25 mouse cellular contexts compared by ENCODE assay signal in the genomic region with DNA sequence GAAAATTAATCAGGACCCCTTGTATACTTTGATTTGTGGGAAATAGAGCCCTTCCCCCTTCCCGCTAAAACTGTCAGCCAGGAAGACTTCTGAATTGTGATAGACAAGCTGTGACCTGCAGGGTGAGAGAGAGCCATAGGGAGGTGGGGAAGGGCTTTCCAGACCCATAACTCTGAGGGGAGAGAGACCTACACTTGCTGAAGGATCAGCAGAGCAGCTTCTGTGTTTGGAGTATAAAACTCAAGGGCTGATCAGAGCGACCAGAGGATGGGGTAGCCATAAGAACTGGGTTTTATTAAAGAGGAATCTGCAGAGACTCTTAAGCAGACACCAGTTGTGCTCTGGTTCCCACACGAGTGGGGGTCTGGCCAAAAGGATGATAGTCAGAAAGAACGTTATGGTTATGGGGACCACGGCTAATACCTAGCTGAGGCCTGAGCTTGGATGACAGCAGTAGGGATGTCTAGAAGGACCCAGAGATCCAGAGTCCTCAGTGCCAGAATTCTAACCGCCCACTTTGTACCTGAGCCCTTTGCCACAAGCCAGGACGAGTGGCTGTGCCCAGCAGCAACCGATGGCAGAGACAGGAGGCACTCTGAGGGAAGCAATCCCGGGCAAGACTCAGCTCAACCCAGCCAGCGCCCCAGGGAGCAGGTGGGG. TPM values are rescaled to one million over a fixed set of nuclear protein-coding genes. Genes with fewer than 3 reads are reported as not detected.
DNase-seq lines count a peak whose midpoint lies in the region; ATAC-seq and TF ChIP-seq lines count a peak whose summit lies in the region.
"Had no signal": no experiment of that assay in that cellular context is flagged by ENCODE, and none has a peak within 500 bp of the region (broad histone marks: within the 10 kb centered on the region; RNA-seq: fewer than 3 reads in every experiment).

No protein-coding gene starts in this region.

- TF ChIP-seq CTCF in stomach, postnatal 0 days (IDR thresholded peaks at IDR 0.05; ENCODE audit: low read depth): no peak

- no peak overlapping the region for H3K27ac ChIP-seq in limb, embryonic 13.5 days
- no peak overlapping the region for H3K27ac ChIP-seq in limb, embryonic 10.5 days
- no peak overlapping the region for H3K27ac ChIP-seq in neural tube, embryonic 15.5 days (replicated peaks)
- peak overlapping the region; percentile 22; the same call in 1 of the 2 replicates for H3K27ac ChIP-seq in limb, embryonic 15.5 days
- 0 out of 2 replicates have a peak overlapping the region, but pooled peaks have one; percentile 0 for H3K27ac ChIP-seq in stomach, postnatal 0 days (replicated peaks)
- H3K27ac ChIP-seq: embryonic facial prominence, embryonic 12.5 days; forebrain, embryonic 13.5 days; heart, embryonic 13.5 days; hindbrain, embryonic 14.5 days had no signal

- H3K4me3 ChIP-seq in limb, embryonic 13.5 days: no peak overlapping the region
- no peak overlapping the region for H3K4me3 ChIP-seq in limb, embryonic 10.5 days
- H3K4me3 ChIP-seq in neural tube, embryonic 15.5 days (replicated peaks): no peak overlapping the region
- H3K4me3 ChIP-seq in limb, embryonic 15.5 days: no peak overlapping the region
- no peak overlapping the region for H3K4me3 ChIP-seq in stomach, postnatal 0 days (ENCODE audit: low read depth, low read length)

- no peak for ATAC-seq in limb, embryonic 13.5 days (ENCODE audit: low FRiP score, low read depth)
- ATAC-seq in neural tube, embryonic 15.5 days (ENCODE audit: low FRiP score): no peak
- ATAC-seq in limb, embryonic 15.5 days (ENCODE audit: insufficient number of reproducible peaks, low FRiP score, low TSS enrichment, low read depth): no peak
- no peak for ATAC-seq in stomach, postnatal 0 days (ENCODE audit: low FRiP score, low TSS enrichment)
- ATAC-seq: forebrain, embryonic 13.5 days had no signal

- no peaks in the 10 kb centered on the region for H3K9me3 ChIP-seq in limb, embryonic 13.5 days
- no peaks in the 10 kb centered on the region for H3K9me3 ChIP-seq in limb, embryonic 10.5 days (replicated peaks)
- no peaks in the 10 kb centered on the region for H3K9me3 ChIP-seq in neural tube, embryonic 15.5 days (replicated peaks)
- no peaks in the 10 kb centered on the region for H3K9me3 ChIP-seq in limb, embryonic 15.5 days
- H3K9me3 ChIP-seq in stomach, postnatal 0 days (ENCODE audit: control insufficient read depth, low read length): no peaks in the 10 kb centered on the region
- H3K9me3 ChIP-seq: embryonic facial prominence, embryonic 12.5 days; forebrain, embryonic 13.5 days; heart, embryonic 13.5 days had no signal

- no peak overlapping the region for H3K9ac ChIP-seq in limb, embryonic 13.5 days
- no peak overlapping the region for H3K9ac ChIP-seq in neural tube, embryonic 15.5 days (replicated peaks)
- H3K9ac ChIP-seq in limb, embryonic 15.5 days: no peak overlapping the region
- no peak overlapping the region for H3K9ac ChIP-seq in stomach, postnatal 0 days (ENCODE audit: low read length)

- TF ChIP-seq EP300 in stomach, postnatal 0 days (optimal IDR thresholded peaks at IDR 0.05): no peak

- H3K36me3 ChIP-seq in limb, embryonic 13.5 days: no peaks in the 10 kb centered on the region
- no peaks in the 10 kb centered on the region for H3K36me3 ChIP-seq in limb, embryonic 10.5 days
- H3K36me3 ChIP-seq in neural tube, embryonic 15.5 days: no peaks in the 10 kb centered on the region
- H3K36me3 ChIP-seq in limb, embryonic 15.5 days: no peaks in the 10 kb centered on the region
- H3K36me3 ChIP-seq in stomach, postnatal 0 days (ENCODE audit: control insufficient read depth, insufficient read depth, low read length): 0 out of 2 replicates have a peak, but pooled peaks cover 2% of the 10 kb centered on the region
- H3K36me3 ChIP-seq: embryonic facial prominence, embryonic 12.5 days; heart, embryonic 13.5 days had no signal

- 9% methylated on average over 10 of the region's 10 CpGs for WGBS in limb, embryonic 13.5 days
- WGBS in limb, embryonic 10.5 days: 6% methylated on average over 10 of the region's 10 CpGs
- 19% methylated on average over 10 of the region's 10 CpGs for WGBS in neural tube, embryonic 15.5 days
- WGBS in limb, embryonic 15.5 days: 8% methylated on average over 10 of the region's 10 CpGs
- 16% methylated on average over 10 of the region's 10 CpGs for WGBS in stomach, postnatal 0 days

- peak overlapping the region; percentile 92; the same call in 1 of the 2 replicates for H3K4me2 ChIP-seq in limb, embryonic 13.5 days (replicated peaks)
- H3K4me2 ChIP-seq in neural tube, embryonic 15.5 days: peak overlapping the region; percentile 90; the same call in 1 of the 2 replicates
- no peak overlapping the region for H3K4me2 ChIP-seq in limb, embryonic 15.5 days
- H3K4me2 ChIP-seq in stomach, postnatal 0 days (replicated peaks; ENCODE audit: low read depth): no peak overlapping the region

- DNase-seq in limb, embryonic 10.5 days (ENCODE audit: low spot score): no peak
- DNase-seq in neural tube, embryonic 10.5 days (ENCODE audit: extremely low spot score, low spot score): no peak
- peak; percentile 35 for DNase-seq in stomach, postnatal 0 days (ENCODE audit: low spot score)
- DNase-seq in layer of hippocampus, adult 11-12 months (ENCODE audit: low spot score): no peak
- no peak for DNase-seq in gastrocnemius, adult 18-20 months (ENCODE audit: low spot score)
- DNase-seq: adrenal gland, postnatal 10 days; cerebellum, adult 11 months; cerebellum, adult 8-10 months; cerebellum, postnatal 14 days; embryo, embryonic 11 days; forebrain, postnatal 0 days; gastrocnemius, postnatal 36 days; heart, adult 11 months; heart, postnatal 36 days had no signal

- H3K27me3 ChIP-seq in limb, embryonic 13.5 days: peaks cover 89% of the 10 kb centered on the region
- H3K27me3 ChIP-seq in limb, embryonic 10.5 days (ENCODE audit: low read depth, poor library complexity, severe bottlenecking): peaks cover 100% of the 10 kb centered on the region
- H3K27me3 ChIP-seq in neural tube, embryonic 15.5 days (replicated peaks): peaks cover 67% of the 10 kb centered on the region
- peaks cover 88% of the 10 kb centered on the region for H3K27me3 ChIP-seq in limb, embryonic 15.5 days
- peaks cover 30% of the 10 kb centered on the region for H3K27me3 ChIP-seq in stomach, postnatal 0 days (ENCODE audit: control insufficient read depth, insufficient read depth, low read length)

- peaks cover 64% of the 10 kb centered on the region for H3K4me1 ChIP-seq in limb, embryonic 13.5 days
- H3K4me1 ChIP-seq in limb, embryonic 10.5 days: peaks cover 75% of the 10 kb centered on the region
- peaks cover 58% of the 10 kb centered on the region for H3K4me1 ChIP-seq in neural tube, embryonic 15.5 days
- H3K4me1 ChIP-seq in limb, embryonic 15.5 days: peaks cover 59% of the 10 kb centered on the region
- H3K4me1 ChIP-seq in stomach, postnatal 0 days (replicated peaks; ENCODE audit: control insufficient read depth, insufficient read depth): peaks cover 7% of the 10 kb centered on the region; the same call in 1 of the 2 replicates

RNA-seq across cellular contexts. Expression of a gene that starts 13.0 kb away (rescaled TPM):
- polyA plus RNA-seq in limb, embryonic 13.5 days (2015; fragmentation: Nextera tagmentation; extraction: Ambion mirVana): 3.9 and 4.5 TPM in 2 replicates
- 1.3 and 1.6 TPM in 2 replicates for polyA plus RNA-seq in limb, embryonic 10.5 days (2016; fragmentation: Nextera tagmentation; extraction: Ambion mirVana)
- 0.09 and 0.20 TPM in 2 replicates for polyA plus RNA-seq in neural tube, embryonic 15.5 days (2015; fragmentation: Nextera tagmentation; extraction: Ambion mirVana)
- 9.0 and 9.1 TPM in 2 replicates for polyA plus RNA-seq in limb, embryonic 15.5 days (2015; fragmentation: Nextera tagmentation; extraction: Ambion mirVana)
- 8.7 and 10.6 TPM in 2 replicates for polyA plus RNA-seq in stomach, postnatal 0 days (2015; fragmentation: Nextera tagmentation; extraction: Ambion mirVana)
- total RNA-seq in gastrocnemius, adult 18-20 months (2021): under 1 TPM; 0.11 to 0.14 TPM
- total RNA-seq: common myeloid progenitor, adult 5-6 weeks; gastrocnemius, postnatal 36 days; heart, postnatal 36 days; MEL had no signal
- polyA plus RNA-seq: heart, embryonic 13.5 days; heart, postnatal 0 days had no signal

RNA-seq across cellular contexts. Expression of a gene that starts 32.6 kb away (rescaled TPM):
- 39.7 and 51.8 TPM in 2 replicates for polyA plus RNA-seq in limb, embryonic 13.5 days (2015; fragmentation: Nextera tagmentation; extraction: Ambion mirVana)
- polyA plus RNA-seq in limb, embryonic 10.5 days (2016; fragmentation: Nextera tagmentation; extraction: Ambion mirVana): 30.1 and 34.2 TPM in 2 replicates
- polyA plus RNA-seq in neural tube, embryonic 15.5 days (2015; fragmentation: Nextera tagmentation; extraction: Ambion mirVana): 5.7 and 6.4 TPM in 2 replicates
- polyA plus RNA-seq in limb, embryonic 15.5 days (2015; fragmentation: Nextera tagmentation; extraction: Ambion mirVana): 49.5 and 53.6 TPM in 2 replicates
- polyA plus RNA-seq in stomach, postnatal 0 days (2015; fragmentation: Nextera tagmentation; extraction: Ambion mirVana): 3.6 and 4.8 TPM in 2 replicates
- total RNA-seq in gastrocnemius, adult 18-20 months (2021): under 1 TPM; 0.45 to 0.50 TPM
- total RNA-seq: common myeloid progenitor, adult 5-6 weeks; MEL had no signal

RNA-seq across cellular contexts. Expression of a gene that starts 50.4 kb away (rescaled TPM):
- polyA plus RNA-seq in limb, embryonic 13.5 days (2015; fragmentation: Nextera tagmentation; extraction: Ambion mirVana): 0.11 TPM in 1 of 2 replicates, not detected in the other
- not detected in 2 replicates for polyA plus RNA-seq in limb, embryonic 10.5 days (2016; fragmentation: Nextera tagmentation; extraction: Ambion mirVana)
- 10.0 and 11.6 TPM in 2 replicates for polyA plus RNA-seq in neural tube, embryonic 15.5 days (2015; fragmentation: Nextera tagmentation; extraction: Ambion mirVana)
- polyA plus RNA-seq in limb, embryonic 15.5 days (2015; fragmentation: Nextera tagmentation; extraction: Ambion mirVana): not detected in 2 replicates
- 0.12 and 0.19 TPM in 2 replicates for polyA plus RNA-seq in stomach, postnatal 0 days (2015; fragmentation: Nextera tagmentation; extraction: Ambion mirVana)
- total RNA-seq in gastrocnemius, adult 18-20 months (2021): not detected
- total RNA-seq: common myeloid progenitor, adult 5-6 weeks; gastrocnemius, adult 8-10 months; gastrocnemius, postnatal 36 days; heart, postnatal 36 days; MEL had no signal
- polyA plus RNA-seq: heart, embryonic 13.5 days; heart, postnatal 0 days had no signal

RNA-seq across cellular contexts. Expression of a gene that starts 55.3 kb away (rescaled TPM):
- 1.9 and 2.1 TPM in 2 replicates for polyA plus RNA-seq in limb, embryonic 13.5 days (2015; fragmentation: Nextera tagmentation; extraction: Ambion mirVana)
- 0.16 and 0.29 TPM in 2 replicates for polyA plus RNA-seq in limb, embryonic 10.5 days (2016; fragmentation: Nextera tagmentation; extraction: Ambion mirVana)
- 0.17 and 0.40 TPM in 2 replicates for polyA plus RNA-seq in neural tube, embryonic 15.5 days (2015; fragmentation: Nextera tagmentation; extraction: Ambion mirVana)
- 2.8 and 7.5 TPM in 2 replicates for polyA plus RNA-seq in limb, embryonic 15.5 days (2015; fragmentation: Nextera tagmentation; extraction: Ambion mirVana)
- polyA plus RNA-seq in stomach, postnatal 0 days (2015; fragmentation: Nextera tagmentation; extraction: Ambion mirVana): 0.25 and 0.29 TPM in 2 replicates
- 100 to 1,000 TPM in 1 of 2 experiments, 10 to 100 TPM in 1; 75.0 to 102 TPM for total RNA-seq in gastrocnemius, adult 18-20 months (2021)
- total RNA-seq: common myeloid progenitor, adult 5-6 weeks; forebrain, postnatal 0 days; MEL had no signal
- polyA plus RNA-seq: forebrain, embryonic 13.5 days; forebrain, postnatal 0 days; hindbrain, embryonic 14.5 days had no signal

Comparison
In these comparisons a context has a peak if more than half of its experiments do, and no peak if none do; other contexts are left out.
1. H3K27ac ChIP-seq: peak in limb, embryonic 15.5 days (single experiment) and stomach, postnatal 0 days (single experiment); none in limb, embryonic 13.5 days (single experiment), limb, embryonic 10.5 days (single experiment) and neural tube, embryonic 15.5 days (single experiment).
2. H3K4me2 ChIP-seq: peak in limb, embryonic 13.5 days (single experiment) and neural tube, embryonic 15.5 days (single experiment); none in limb, embryonic 15.5 days (single experiment) and stomach, postnatal 0 days (single experiment).